Mouse (Mus musculus) bone marrow macrophage, adult 2 months (primary cell): ENCODE measurements around the gene Gm28043.

Experiments
- CTCF ChIP-seq: IDR thresholded peaks from 2 replicates; pipeline ENCODE4 v1.5.1; 2012; ENCODE audit warnings: low read depth, mild to moderate bottlenecking, low read length, moderate library complexity
- POLR2A ChIP-seq: IDR thresholded peaks from 2 replicates; pipeline ENCODE4 v1.6.1; 2012; ENCODE audit warnings: mild to moderate bottlenecking, low read depth, low read length, borderline replicate concordance

DNA sequence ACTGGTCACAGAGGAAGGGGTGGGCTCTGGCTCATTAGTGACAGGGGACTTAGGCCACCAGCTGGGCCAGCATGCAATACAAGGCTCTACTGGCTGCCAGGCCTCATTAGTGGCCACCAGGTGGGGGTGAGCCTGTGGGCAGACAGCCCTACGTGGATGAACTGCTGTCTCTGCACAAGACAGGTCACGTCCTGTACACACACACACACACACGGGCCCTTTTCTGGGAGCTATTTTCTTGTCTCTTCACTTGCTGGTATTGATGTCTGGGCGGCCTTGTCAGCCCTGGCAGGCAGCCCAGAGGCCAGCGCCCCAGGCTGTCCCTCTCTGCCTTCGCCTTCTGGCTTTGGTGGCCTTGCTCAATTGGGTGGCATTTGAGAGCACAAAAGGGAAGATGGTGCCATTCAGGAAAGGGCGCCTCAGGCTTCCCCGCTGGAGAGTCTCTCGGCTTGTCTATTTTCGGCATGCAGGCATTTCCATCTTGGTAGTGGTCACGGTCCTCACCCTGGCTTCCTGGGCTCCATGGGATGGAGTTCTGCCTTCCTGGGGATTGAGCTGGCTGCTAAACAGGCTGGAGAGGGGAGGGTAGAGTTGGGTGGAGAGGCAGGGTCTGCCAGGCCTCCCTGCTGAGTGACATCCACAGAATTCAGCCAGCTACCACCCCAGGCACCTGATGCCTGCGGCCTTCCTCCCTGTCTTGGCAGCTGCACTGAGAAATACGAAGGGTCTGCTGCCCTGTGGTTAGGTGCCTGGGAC lies 116.0 kb downstream of the Gm28043 start:
- TF ChIP-seq CTCF (no peak), POLR2A (no peak)
